8 mouse cellular contexts compared by ENCODE assay signal in the genomic region with DNA sequence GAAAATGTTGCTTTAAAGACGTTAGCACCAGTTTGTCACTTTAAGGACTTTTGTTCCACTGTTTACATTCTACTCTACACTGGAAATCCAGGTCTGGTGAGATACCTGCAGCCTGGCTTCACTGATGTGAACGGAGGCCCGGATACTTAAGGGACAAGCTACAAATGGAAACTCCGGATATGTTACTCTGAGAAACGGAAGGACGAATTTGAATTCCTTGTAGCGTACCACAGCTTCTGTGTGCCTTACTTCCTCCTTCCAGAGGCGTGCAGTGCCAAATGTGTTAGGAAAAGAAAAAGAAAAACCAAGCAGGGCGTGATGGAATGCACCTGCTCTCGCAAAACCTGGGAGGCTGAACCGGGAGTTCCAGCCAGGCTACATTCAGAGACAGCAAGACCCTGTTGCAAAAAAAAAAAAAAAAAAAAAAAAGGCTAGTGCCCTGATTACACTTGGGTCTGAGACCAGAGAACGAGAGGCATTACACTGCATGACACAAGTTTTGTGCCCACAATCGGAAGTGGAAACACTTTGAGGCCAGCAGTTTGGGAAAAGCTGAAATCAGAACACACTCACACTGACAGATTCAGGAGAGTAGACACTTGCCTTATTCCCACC. TPM values are rescaled to one million over a fixed set of nuclear protein-coding genes. Genes with fewer than 3 reads are reported as not detected.
DNase-seq lines count a peak whose midpoint lies in the region; ATAC-seq and TF ChIP-seq lines count a peak whose summit lies in the region.

No protein-coding gene starts in this region.

- 19% methylated on average over 13 of the region's 13 CpGs for WGBS in forebrain, embryonic 10.5 days
- WGBS in liver, postnatal 0 days (ENCODE audit: insufficient replicate concordance): 7% methylated on average over 13 of the region's 13 CpGs
- WGBS in neural tube, embryonic 15.5 days: 15% methylated on average over 13 of the region's 13 CpGs

- H3K9ac ChIP-seq in ES-Bruce4 (ENCODE audit: low read depth, poor library complexity, severe bottlenecking): peak overlapping the region; percentile 30; the same call in 1 of the 2 replicates
- peak overlapping the region; percentile 47 for H3K9ac ChIP-seq in liver, postnatal 0 days (replicated peaks)
- peak overlapping the region; percentile 68; the same call in 1 of the 2 replicates for H3K9ac ChIP-seq in neural tube, embryonic 15.5 days (replicated peaks)

- ATAC-seq in frontal cortex, adult (ENCODE audit: low TSS enrichment): peak; percentile 72
- ATAC-seq in liver, postnatal 0 days: peak; percentile 39
- peak; percentile 12; the same call in 1 of the 2 replicates for ATAC-seq in neural tube, embryonic 15.5 days (ENCODE audit: low FRiP score)

- H3K4me1 ChIP-seq in ES-Bruce4 (ENCODE audit: control insufficient read depth, insufficient read depth, low read length): no peaks in the 10 kb centered on the region
- peaks cover 17% of the 10 kb centered on the region for H3K4me1 ChIP-seq in forebrain, embryonic 10.5 days
- H3K4me1 ChIP-seq in liver, postnatal 0 days (ENCODE audit: insufficient read depth): peaks cover 4% of the 10 kb centered on the region; the same call in 1 of the 2 replicates
- peaks cover 5% of the 10 kb centered on the region for H3K4me1 ChIP-seq in neural tube, embryonic 15.5 days

- no peak overlapping the region for H3K27ac ChIP-seq in ES-Bruce4 (ENCODE audit: insufficient read depth, low read length)
- peak overlapping the region; percentile 87; the same call in 1 of the 2 replicates for H3K27ac ChIP-seq in forebrain, embryonic 10.5 days
- H3K27ac ChIP-seq in liver, postnatal 0 days (ENCODE audit: low read depth): peak overlapping the region; percentile 71
- H3K27ac ChIP-seq in neural tube, embryonic 15.5 days (replicated peaks): no peak overlapping the region

- no peak for TF ChIP-seq EP300 in ES-Bruce4 (IDR thresholded peaks at IDR 0.05; ENCODE audit: insufficient read depth, low read depth, low read length)
- TF ChIP-seq EP300 in liver, postnatal 0 days (IDR thresholded peaks at IDR 0.05; ENCODE audit: low read depth): no peak

- peak overlapping the region; percentile 76 for H3K4me2 ChIP-seq in liver, postnatal 0 days (ENCODE audit: low read depth, low read length)
- peak overlapping the region; percentile 76 for H3K4me2 ChIP-seq in neural tube, embryonic 15.5 days

- no peaks in the 10 kb centered on the region for H3K9me3 ChIP-seq in ES-Bruce4 (replicated peaks; ENCODE audit: control insufficient read depth, insufficient read depth, low read length, poor library complexity, severe bottlenecking)
- H3K9me3 ChIP-seq in forebrain, embryonic 10.5 days: peaks cover 4% of the 10 kb centered on the region; the same call in 1 of the 2 replicates
- H3K9me3 ChIP-seq in liver, postnatal 0 days (ENCODE audit: low read length): no peaks in the 10 kb centered on the region
- no peaks in the 10 kb centered on the region for H3K9me3 ChIP-seq in neural tube, embryonic 15.5 days (replicated peaks)

- H3K27me3 ChIP-seq in ES-Bruce4 (ENCODE audit: control insufficient read depth, insufficient read depth, low read length, poor library complexity, severe bottlenecking): no peaks in the 10 kb centered on the region; the same call in 1 of the 2 replicates
- peaks cover 35% of the 10 kb centered on the region for H3K27me3 ChIP-seq in forebrain, embryonic 10.5 days (ENCODE audit: poor library complexity, severe bottlenecking)
- H3K27me3 ChIP-seq in liver, postnatal 0 days (ENCODE audit: insufficient read depth, low read length): no peaks in the 10 kb centered on the region
- H3K27me3 ChIP-seq in neural tube, embryonic 15.5 days (replicated peaks): peaks cover 9% of the 10 kb centered on the region; the same call in 1 of the 2 replicates

- DNase-seq in frontal cortex, postnatal 25 days (ENCODE audit: low spot score in 2 of 2): no peak
- no peak for DNase-seq in forebrain, embryonic 10.5 days (ENCODE audit: extremely low spot score, low spot score)
- peak; percentile 76 for DNase-seq in induced T-regulatory cell, adult 2 months (ENCODE audit: low read depth)
- peak; percentile 24 for DNase-seq in liver, postnatal 0 days
- no peak for DNase-seq in adrenal gland, adult 2 months

- H3K4me3 ChIP-seq in ES-Bruce4 (ENCODE audit: low read depth, low read length): peak overlapping the region; percentile 21
- peak overlapping the region; percentile 76 for H3K4me3 ChIP-seq in forebrain, embryonic 10.5 days
- H3K4me3 ChIP-seq in liver, postnatal 0 days (ENCODE audit: low read depth, low read length): peak overlapping the region; percentile 50
- peak overlapping the region; percentile 62 for H3K4me3 ChIP-seq in neural tube, embryonic 15.5 days (replicated peaks)

- TF ChIP-seq POLR2A in ES-Bruce4 (IDR thresholded peaks at IDR 0.05; ENCODE audit: insufficient read depth, low read length): no peak

- TF ChIP-seq CTCF in ES-Bruce4 (IDR thresholded peaks at IDR 0.05; ENCODE audit: low read depth, low read length): no peak
- TF ChIP-seq CTCF in liver, postnatal 0 days (IDR thresholded peaks at IDR 0.05; ENCODE audit: low read depth): no peak

- no peaks in the 10 kb centered on the region for H3K36me3 ChIP-seq in ES-Bruce4 (ENCODE audit: control insufficient read depth, insufficient read depth, low read length, poor library complexity, severe bottlenecking)
- no peaks in the 10 kb centered on the region for H3K36me3 ChIP-seq in forebrain, embryonic 10.5 days (replicated peaks)
- H3K36me3 ChIP-seq in liver, postnatal 0 days (replicated peaks; ENCODE audit: insufficient read depth, low read length): no peaks in the 10 kb centered on the region
- no peaks in the 10 kb centered on the region for H3K36me3 ChIP-seq in neural tube, embryonic 15.5 days

RNA-seq across cellular contexts. Expression of a gene that starts 0.6 kb away (rescaled TPM):
- polyA plus RNA-seq in ES-Bruce4 (2011; ENCODE audit: insufficient read depth, insufficient read length, low read depth, missing spikeins): 7.2 and 10.5 TPM in 2 replicates
- polyA plus RNA-seq in forebrain, embryonic 10.5 days (2016; fragmentation: Nextera tagmentation; extraction: Ambion mirVana): 5.5 and 6.2 TPM in 2 replicates
- 6.7 and 7.3 TPM in 2 replicates for polyA plus RNA-seq in liver, postnatal 0 days (2015; fragmentation: Nextera tagmentation; extraction: Ambion mirVana)
- polyA plus RNA-seq in neural tube, embryonic 15.5 days (2015; fragmentation: Nextera tagmentation; extraction: Ambion mirVana): 12.2 and 24.5 TPM in 2 replicates
- total RNA-seq in adrenal gland, adult 2 months (2021): 10 to 100 TPM in 1 of 2 experiments, 1 to 10 TPM in 1; 9.7 to 12.3 TPM
- polyA plus RNA-seq in adrenal gland, adult 2 months (2012; rRNA removed): 13.1 and 14.5 TPM in 2 replicates

RNA-seq across cellular contexts. Expression of a gene that starts 24.9 kb away (rescaled TPM):
- 14.2 and 17.4 TPM in 2 replicates for polyA plus RNA-seq in ES-Bruce4 (2011; ENCODE audit: insufficient read depth, insufficient read length, low read depth, missing spikeins)
- polyA plus RNA-seq in forebrain, embryonic 10.5 days (2016; fragmentation: Nextera tagmentation; extraction: Ambion mirVana): 11.5 and 12.9 TPM in 2 replicates
- polyA plus RNA-seq in liver, postnatal 0 days (2015; fragmentation: Nextera tagmentation; extraction: Ambion mirVana): 1.2 and 2.4 TPM in 2 replicates
- polyA plus RNA-seq in neural tube, embryonic 15.5 days (2015; fragmentation: Nextera tagmentation; extraction: Ambion mirVana): 14.6 and 18.3 TPM in 2 replicates
- 10 to 100 TPM; 10.9 to 13.9 TPM for total RNA-seq in adrenal gland, adult 2 months (2021)
- 2.1 and 2.5 TPM in 2 replicates for polyA plus RNA-seq in adrenal gland, adult 2 months (2012; rRNA removed)

Comparison
In these comparisons a context has a peak if more than half of its experiments do, and no peak if none do; other contexts are left out.
1. ATAC-seq: peak in every context shown above with its lines; median percentile 72 in frontal cortex, adult; 39 in liver, postnatal 0 days; 12 in neural tube, embryonic 15.5 days.
2. DNase-seq: peak in induced T-regulatory cell, adult 2 months (single experiment) and liver, postnatal 0 days (single experiment); none in frontal cortex, postnatal 25 days (0 of 2), forebrain, embryonic 10.5 days (single experiment) and adrenal gland, adult 2 months (single experiment).
3. H3K27ac ChIP-seq: peak in forebrain, embryonic 10.5 days (single experiment) and liver, postnatal 0 days (single experiment); none in ES-Bruce4 (single experiment) and neural tube, embryonic 15.5 days (single experiment).
4. H3K4me3 ChIP-seq: peak in every context shown above with its lines; median percentile 76 in forebrain, embryonic 10.5 days; 62 in neural tube, embryonic 15.5 days; 50 in liver, postnatal 0 days; 21 in ES-Bruce4.
5. Peak in every context shown above with its lines, with median percentiles within 50 percentile points of each other: H3K9ac ChIP-seq.